Mouse (Mus musculus): ENCODE results near the gene Usp54. TPM values are rescaled to one million over a fixed set of nuclear protein-coding genes. Genes with fewer than 3 reads are reported as not detected.
"Not testable (repeated sequence)": the region's sequence is repeated elsewhere in the genome, so short reads cannot be mapped to it uniquely, and the experiment has no call there.

The Usp54 gene
- total RNA-seq, 1 experiment from 2014 or later: 16.7 TPM

- DNase-seq: no peak
Observed at GRCm38 (mm10) chr14:20654690-20655421, 14.0 kb upstream of the Usp54 start.

- no peak for DNase-seq
Observed at GRCm38 (mm10) chr14:20651722-20652256, 10.9 kb upstream of the Usp54 start.

GRCm38 (mm10) chr14:20651000-20651399 is 10.1 kb upstream of the Usp54 start:
- DNase-seq: no peak

- DNase-seq: no peak
Observed at GRCm38 (mm10) chr14:20646381-20646780, 5.5 kb upstream of the Usp54 start.

GRCm38 (mm10) chr14:20645547-20645946 is 4.7 kb upstream of the Usp54 start:
- DNase-seq: no peak

GRCm38 (mm10) chr14:20641438-20641875 is 594 bp upstream of the Usp54 start:
- DNase-seq: no peak

- DNase-seq: peak; percentile 15
Observed at GRCm38 (mm10) chr14:20639918-20640619, 794 bp downstream of the Usp54 start.

GRCm38 (mm10) chr14:20638702-20639101 is 2.2 kb downstream of the Usp54 start:
- DNase-seq: no peak

GRCm38 (mm10) chr14:20637818-20638574 is 2.9 kb downstream of the Usp54 start:
- no peak for DNase-seq

GRCm38 (mm10) chr14:20636968-20637367 is 3.9 kb downstream of the Usp54 start:
- DNase-seq: not testable (repeated sequence)

- DNase-seq: no peak
Observed at GRCm38 (mm10) chr14:20635546-20635945, 5.3 kb downstream of the Usp54 start.

- no peak for DNase-seq
Observed at GRCm38 (mm10) chr14:20631253-20631652, 9.6 kb downstream of the Usp54 start.

- DNase-seq: no peak
Observed at GRCm38 (mm10) chr14:20626971-20627370, 13.9 kb downstream of the Usp54 start.

- no peak for DNase-seq
Observed at GRCm38 (mm10) chr14:20626447-20626846, 14.4 kb downstream of the Usp54 start.

- no peak for DNase-seq
Observed at GRCm38 (mm10) chr14:20622907-20623306, 18.0 kb downstream of the Usp54 start.

- no peak for DNase-seq
Observed at GRCm38 (mm10) chr14:20622412-20622811, 18.5 kb downstream of the Usp54 start.

- no peak for DNase-seq
Observed at GRCm38 (mm10) chr14:20621903-20622302, 19.0 kb downstream of the Usp54 start.

- no peak for DNase-seq
Observed at GRCm38 (mm10) chr14:20619131-20619530, 21.7 kb downstream of the Usp54 start.

GRCm38 (mm10) chr14:20618211-20618610 is 22.7 kb downstream of the Usp54 start:
- DNase-seq: no peak

GRCm38 (mm10) chr14:20616421-20616820 is 24.4 kb downstream of the Usp54 start:
- no peak for DNase-seq

GRCm38 (mm10) chr14:20615075-20615474 is 25.8 kb downstream of the Usp54 start:
- no peak for DNase-seq

GRCm38 (mm10) chr14:20612820-20613219 is 28.0 kb downstream of the Usp54 start:
- DNase-seq: no peak

- peak; percentile 38 for DNase-seq
Observed at GRCm38 (mm10) chr14:20610146-20610545, 30.7 kb downstream of the Usp54 start.
